Mouse (Mus musculus) c-Kit-negative CD71-positive TER-119-positive erythroid progenitor cells, embryonic 14.5 days (primary cell): ENCODE data around the gene Dph6.

ENCODE experiments used
- DNase-seq: peaks from one replicate; pipeline ENCODE4 v3.0.0-alpha.2; 2013; ENCODE audit warnings: low read depth, low spot score

Dph6 gene

GRCm38 (mm10) chr2:114540416-114540815, 114.3 kb downstream of the Dph6 start:
- DNase-seq = no peak

- DNase-seq = no peak
These were observed 118.7 kb downstream of the Dph6 start for GRCm38 (mm10) chr2:114536032-114536431.

GRCm38 (mm10) chr2:114531010-114531756, 123.6 kb downstream of the Dph6 start:
- DNase-seq = no peak

GRCm38 (mm10) chr2:114520414-114520813, 134.3 kb downstream of the Dph6 start:
- DNase-seq = no peak

- DNase-seq = no peak
These were observed 134.9 kb downstream of the Dph6 start for GRCm38 (mm10) chr2:114519907-114520306.

GRCm38 (mm10) chr2:114492398-114492797, 162.4 kb downstream of the Dph6 start:
- DNase-seq = no peak

GRCm38 (mm10) chr2:114491907-114492306, 162.9 kb downstream of the Dph6 start:
- DNase-seq = no peak

- no peak for DNase-seq
These were observed 167.8 kb downstream of the Dph6 start for GRCm38 (mm10) chr2:114486980-114487379.
